Mouse (Mus musculus): ENCODE data around the gene Arx. TPM values are rescaled to one million over a fixed set of nuclear protein-coding genes. Genes with fewer than 3 reads are reported as not detected.
A peak's percentile ranks its signal among the peaks of the same experiment; 100 is the strongest.

The Arx gene
- not detected in 2 replicates for polyA plus RNA-seq (2012; ENCODE audit: insufficient read depth, insufficient read length, missing spikeins)

GRCm38 (mm10) chrX:93286291-93286893 lies at the start of gene Arx:
Gene Arx, plus strand, starts transcription at chrX:93286445.
- no peak within 1 kb of the TSS for H3K27ac ChIP-seq (replicated peaks; ENCODE audit: low read depth, low read length)
- no peaks in the 10 kb centered on the region; the same call in 1 of the 2 replicates for H3K4me1 ChIP-seq (ENCODE audit: control insufficient read depth, insufficient read depth, insufficient read length, low read length)
- no peak within 1 kb of the TSS for H3K4me3 ChIP-seq (ENCODE audit: insufficient read depth, low read depth, low read length)

- Histone ChIP-seq H3K4me1 (ENCODE audit: control insufficient read depth, insufficient read depth, insufficient read length, low read length) (no peaks in the 10 kb centered on the region), H3K27ac (replicated peaks; ENCODE audit: low read depth, low read length) (no peak overlapping the region), H3K4me3 (ENCODE audit: insufficient read depth, low read depth, low read length) (no peak overlapping the region)
Observed at GRCm38 (mm10) chrX:93251329-93251728, 34.9 kb upstream of the Arx start.

- no peak overlapping the region for H3K4me3 ChIP-seq (ENCODE audit: insufficient read depth, low read depth, low read length)
- H3K4me1 ChIP-seq (ENCODE audit: control insufficient read depth, insufficient read depth, insufficient read length, low read length), result no peaks in the 10 kb centered on the region
- no peak overlapping the region for H3K27ac ChIP-seq (replicated peaks; ENCODE audit: low read depth, low read length)
Observed at GRCm38 (mm10) chrX:93275689-93276088, 10.6 kb upstream of the Arx start.

- no peaks in the 10 kb centered on the region; the same call in 1 of the 2 replicates for H3K4me1 ChIP-seq (ENCODE audit: control insufficient read depth, insufficient read depth, insufficient read length, low read length)
- no peak overlapping the region for H3K27ac ChIP-seq (replicated peaks; ENCODE audit: low read depth, low read length)
- no peak overlapping the region for H3K4me3 ChIP-seq (ENCODE audit: insufficient read depth, low read depth, low read length)
Observed at GRCm38 (mm10) chrX:93279940-93280339, 6.3 kb upstream of the Arx start.

- Histone ChIP-seq H3K4me1 (ENCODE audit: control insufficient read depth, insufficient read depth, insufficient read length, low read length) (no peaks in the 10 kb centered on the region; the same call in 1 of the 2 replicates), H3K27ac (replicated peaks; ENCODE audit: low read depth, low read length) (no peak overlapping the region), H3K4me3 (ENCODE audit: insufficient read depth, low read depth, low read length) (no peak overlapping the region)
Observed at GRCm38 (mm10) chrX:93281028-93281723, 5.1 kb upstream of the Arx start.

- H3K4me3 ChIP-seq (ENCODE audit: insufficient read depth, low read depth, low read length), result no peak overlapping the region
- H3K4me1 ChIP-seq (ENCODE audit: control insufficient read depth, insufficient read depth, insufficient read length, low read length), result no peaks in the 10 kb centered on the region; the same call in 1 of the 2 replicates
- H3K27ac ChIP-seq (replicated peaks; ENCODE audit: low read depth, low read length), result no peak overlapping the region
Observed at GRCm38 (mm10) chrX:93281756-93282155, 4.5 kb upstream of the Arx start.

GRCm38 (mm10) chrX:93285091-93285490 lies 1.2 kb upstream of the Arx start:
- H3K4me3 ChIP-seq (ENCODE audit: insufficient read depth, low read depth, low read length), result no peak overlapping the region
- H3K4me1 ChIP-seq (ENCODE audit: control insufficient read depth, insufficient read depth, insufficient read length, low read length), result no peaks in the 10 kb centered on the region; the same call in 1 of the 2 replicates
- no peak overlapping the region for H3K27ac ChIP-seq (replicated peaks; ENCODE audit: low read depth, low read length)

GRCm38 (mm10) chrX:93288339-93288738 lies 2.1 kb downstream of the Arx start:
- Histone ChIP-seq H3K4me1 (ENCODE audit: control insufficient read depth, insufficient read depth, insufficient read length, low read length) (no peaks in the 10 kb centered on the region), H3K27ac (replicated peaks; ENCODE audit: low read depth, low read length) (no peak overlapping the region), H3K4me3 (ENCODE audit: insufficient read depth, low read depth, low read length) (peak overlapping the region; percentile 40)

- H3K4me3 ChIP-seq (ENCODE audit: insufficient read depth, low read depth, low read length), result peak overlapping the region; percentile 40
- no peaks in the 10 kb centered on the region for H3K4me1 ChIP-seq (ENCODE audit: control insufficient read depth, insufficient read depth, insufficient read length, low read length)
- no peak overlapping the region for H3K27ac ChIP-seq (replicated peaks; ENCODE audit: low read depth, low read length)
Observed at GRCm38 (mm10) chrX:93289076-93289475, 2.8 kb downstream of the Arx start.

GRCm38 (mm10) chrX:93289851-93290380 lies 3.7 kb downstream of the Arx start:
- no peak overlapping the region for H3K4me3 ChIP-seq (ENCODE audit: insufficient read depth, low read depth, low read length)
- H3K4me1 ChIP-seq (ENCODE audit: control insufficient read depth, insufficient read depth, insufficient read length, low read length), result no peaks in the 10 kb centered on the region
- H3K27ac ChIP-seq (replicated peaks; ENCODE audit: low read depth, low read length), result no peak overlapping the region

- no peaks in the 10 kb centered on the region for H3K4me1 ChIP-seq (ENCODE audit: control insufficient read depth, insufficient read depth, insufficient read length, low read length)
- H3K4me3 ChIP-seq (ENCODE audit: insufficient read depth, low read depth, low read length), result no peak overlapping the region
- no peak overlapping the region for H3K27ac ChIP-seq (replicated peaks; ENCODE audit: low read depth, low read length)
Observed at GRCm38 (mm10) chrX:93292031-93292430, 5.8 kb downstream of the Arx start.

- no peaks in the 10 kb centered on the region for H3K4me1 ChIP-seq (ENCODE audit: control insufficient read depth, insufficient read depth, insufficient read length, low read length)
- H3K27ac ChIP-seq (replicated peaks; ENCODE audit: low read depth, low read length), result no peak overlapping the region
- no peak overlapping the region for H3K4me3 ChIP-seq (ENCODE audit: insufficient read depth, low read depth, low read length)
Observed at GRCm38 (mm10) chrX:93294736-93295490, 8.7 kb downstream of the Arx start.

- Histone ChIP-seq H3K27ac (replicated peaks; ENCODE audit: low read depth, low read length) (no peak overlapping the region), H3K4me3 (ENCODE audit: insufficient read depth, low read depth, low read length) (no peak overlapping the region), H3K4me1 (ENCODE audit: control insufficient read depth, insufficient read depth, insufficient read length, low read length) (no peaks in the 10 kb centered on the region)
Observed at GRCm38 (mm10) chrX:93295819-93296218, 9.6 kb downstream of the Arx start.

- Histone ChIP-seq H3K4me1 (ENCODE audit: control insufficient read depth, insufficient read depth, insufficient read length, low read length) (no peaks in the 10 kb centered on the region), H3K27ac (replicated peaks; ENCODE audit: low read depth, low read length) (no peak overlapping the region), H3K4me3 (ENCODE audit: insufficient read depth, low read depth, low read length) (peak overlapping the region; percentile 33)
Observed at GRCm38 (mm10) chrX:93297001-93297441, 10.8 kb downstream of the Arx start.

GRCm38 (mm10) chrX:93299046-93299626 lies 12.9 kb downstream of the Arx start:
- Histone ChIP-seq H3K4me3 (ENCODE audit: insufficient read depth, low read depth, low read length) (peak overlapping the region; percentile 25; the same call in 1 of the 2 replicates), H3K27ac (replicated peaks; ENCODE audit: low read depth, low read length) (no peak overlapping the region), H3K4me1 (ENCODE audit: control insufficient read depth, insufficient read depth, insufficient read length, low read length) (no peaks in the 10 kb centered on the region)

Data from brown adipose tissue, adult 24 weeks (tissue).